Mouse (Mus musculus): Measurements from ENCODE around the gene Gm11541. TPM values are rescaled to one million over a fixed set of nuclear protein-coding genes. Genes with fewer than 3 reads are reported as not detected.
A peak's percentile ranks its signal among the peaks of the same experiment; 100 is the strongest.
"Not testable (repeated sequence)": the region's sequence is repeated elsewhere in the genome, so short reads cannot be mapped to it uniquely, and the experiment has no call there.

The Gm11541 gene
- polyA plus RNA-seq, 1 experiment from 2014 or later, result not detected

DNA sequence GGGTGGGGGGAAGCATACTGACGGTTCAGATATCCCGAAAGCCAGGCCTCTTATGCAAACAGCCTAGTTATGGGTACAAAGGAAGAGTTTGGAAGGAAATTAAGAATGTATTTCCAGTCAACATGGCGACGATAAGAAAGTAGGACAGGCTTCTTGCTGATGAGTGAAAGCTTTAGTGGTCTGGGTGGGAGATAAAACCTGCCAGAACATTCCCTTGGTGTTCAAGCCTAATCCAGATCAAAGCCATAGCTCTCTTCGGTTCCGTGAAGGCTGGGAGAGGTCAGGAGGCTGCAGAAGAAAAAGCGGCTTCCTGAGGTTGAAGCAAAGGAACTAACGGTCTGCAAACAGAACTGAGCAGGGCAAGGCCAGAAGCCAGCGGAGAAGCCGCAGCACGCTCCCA is 12.9 kb upstream of the Gm11541 start:
- Histone ChIP-seq H3K4me1 (peaks cover 23% of the 10 kb centered on the region), H3K4me3 (peak overlapping the region; percentile 34; the same call in 1 of the 2 replicates), H3K9me3 (no peaks in the 10 kb centered on the region), H3K36me3 (no peaks in the 10 kb centered on the region), H3K27me3 (ENCODE audit: insufficient read depth, poor library complexity, severe bottlenecking) (peaks cover 21% of the 10 kb centered on the region), H3K27ac (peak overlapping the region; percentile 62)
- WGBS, result 32% methylated on average over 11 of the region's 11 CpGs
- no peak for DNase-seq (ENCODE audit: low spot score)

DNA sequence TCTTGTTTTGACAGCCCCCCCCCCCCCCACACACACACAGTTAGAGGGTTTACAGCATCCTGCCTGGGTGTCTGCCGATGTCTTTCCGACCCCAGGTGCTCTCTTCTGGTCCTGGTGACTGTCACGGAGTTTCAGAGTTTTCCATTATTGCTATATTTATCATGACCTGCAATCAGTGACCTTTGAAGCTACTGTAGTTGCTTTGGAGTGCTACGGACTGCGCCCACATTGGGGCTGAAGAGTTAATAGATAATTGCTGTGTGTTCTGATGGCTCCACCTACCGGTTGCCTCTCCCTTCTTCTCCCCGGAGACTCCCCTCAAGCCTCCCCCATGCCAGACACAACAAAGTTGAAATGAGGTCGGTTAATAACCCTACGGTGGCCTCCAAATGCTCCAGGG is 12.5 kb upstream of the Gm11541 start:
- Histone ChIP-seq H3K9me3 (no peaks in the 10 kb centered on the region), H3K27ac (peak overlapping the region; percentile 62), H3K4me1 (peaks cover 23% of the 10 kb centered on the region), H3K36me3 (no peaks in the 10 kb centered on the region), H3K4me3 (peak overlapping the region; percentile 34; the same call in 1 of the 2 replicates), H3K27me3 (ENCODE audit: insufficient read depth, poor library complexity, severe bottlenecking) (peaks cover 21% of the 10 kb centered on the region)
- WGBS, result 9% methylated on average over 9 of the region's 9 CpGs
- DNase-seq (ENCODE audit: low spot score), result no peak

DNA sequence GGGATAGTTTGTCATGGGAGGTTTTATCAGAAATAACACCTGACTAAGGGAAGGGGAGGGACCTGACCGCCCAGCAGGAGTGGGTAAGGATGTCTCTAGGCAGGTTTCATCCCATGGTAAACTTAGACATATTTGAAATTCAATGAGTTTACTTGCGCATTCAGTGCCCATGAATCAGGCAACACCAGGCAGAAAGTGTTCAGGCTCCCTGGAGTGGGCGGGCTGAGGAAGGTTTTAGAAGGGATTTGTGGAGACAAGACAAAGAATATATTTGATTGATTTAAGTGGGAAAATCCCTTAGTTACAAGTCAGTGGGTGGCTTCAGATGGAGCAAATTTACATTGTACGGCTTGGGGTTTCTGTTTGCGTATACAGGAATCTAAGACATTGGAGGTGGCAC is 11.3 kb upstream of the Gm11541 start:
- Histone ChIP-seq H3K9me3 (no peaks in the 10 kb centered on the region), H3K4me1 (peaks cover 23% of the 10 kb centered on the region), H3K36me3 (no peaks in the 10 kb centered on the region), H3K27me3 (ENCODE audit: insufficient read depth, poor library complexity, severe bottlenecking) (peaks cover 21% of the 10 kb centered on the region), H3K27ac (no peak overlapping the region), H3K4me3 (no peak overlapping the region)
- 80% methylated on average over 5 of the region's 5 CpGs for WGBS
- DNase-seq (ENCODE audit: low spot score), result no peak

DNA sequence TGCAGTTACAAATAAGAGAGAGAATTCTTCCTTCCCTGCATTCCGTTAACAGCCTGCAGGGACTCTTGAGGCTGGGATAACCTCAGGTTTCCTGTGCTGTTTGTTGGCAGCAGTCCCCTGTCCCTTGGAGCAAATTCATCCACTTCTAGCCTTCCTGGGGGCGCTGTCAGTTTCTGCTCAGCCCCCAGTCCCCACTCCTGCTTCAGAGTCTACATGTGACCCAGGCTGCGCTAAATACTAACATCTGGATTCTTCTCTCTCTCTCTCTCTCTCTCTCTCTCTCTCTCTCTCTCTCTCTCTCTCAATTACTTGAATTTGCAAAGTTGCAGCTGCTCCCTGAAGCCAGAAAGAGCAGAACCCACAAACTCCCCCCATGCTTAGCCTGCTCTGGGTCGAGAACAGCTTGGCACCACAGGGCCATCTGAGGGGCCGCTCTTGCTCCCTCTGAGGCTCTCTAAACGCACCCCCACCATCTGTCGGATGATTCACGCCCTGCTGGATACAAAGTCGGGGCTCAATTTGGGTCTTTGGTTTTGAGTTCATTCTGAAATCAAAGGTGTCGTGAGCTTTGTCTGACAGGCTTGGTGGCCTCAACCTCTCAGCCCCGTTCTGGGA is 9.1 kb upstream of the Gm11541 start:
- H3K27ac ChIP-seq, result no peak overlapping the region
- H3K4me1 ChIP-seq, result peaks cover 19% of the 10 kb centered on the region
- no peak for DNase-seq (ENCODE audit: low spot score)
- no peaks in the 10 kb centered on the region for H3K36me3 ChIP-seq
- H3K4me3 ChIP-seq, result no peak overlapping the region
- no peaks in the 10 kb centered on the region for H3K9me3 ChIP-seq
- peaks cover 21% of the 10 kb centered on the region for H3K27me3 ChIP-seq (ENCODE audit: insufficient read depth, poor library complexity, severe bottlenecking)
- WGBS, result 21% methylated on average over 11 of the region's 11 CpGs

DNA sequence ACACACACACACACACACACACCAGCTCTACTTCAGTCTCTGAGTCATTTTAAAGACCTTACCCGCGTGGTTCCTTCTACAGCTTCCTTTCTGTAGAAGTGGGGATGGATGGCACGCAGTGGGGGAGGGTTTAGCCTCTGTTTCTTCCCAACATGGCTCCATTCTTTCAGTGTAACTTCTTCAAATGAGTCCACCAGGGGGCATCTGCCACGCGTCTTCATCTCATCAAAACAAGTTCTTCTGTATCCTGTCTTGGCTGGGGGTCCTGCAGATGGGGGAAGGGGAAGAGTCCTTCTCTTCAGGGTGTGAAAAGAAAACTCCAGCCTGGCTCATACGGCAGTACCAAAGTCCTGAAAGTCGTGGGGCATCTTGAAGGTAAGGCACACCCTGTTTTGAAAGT is 279 bp downstream of the Gm11541 start:
- 44% methylated on average over 7 of the region's 7 CpGs for WGBS
- no peak overlapping the region for H3K27ac ChIP-seq
- DNase-seq (ENCODE audit: low spot score), result no peak

DNA sequence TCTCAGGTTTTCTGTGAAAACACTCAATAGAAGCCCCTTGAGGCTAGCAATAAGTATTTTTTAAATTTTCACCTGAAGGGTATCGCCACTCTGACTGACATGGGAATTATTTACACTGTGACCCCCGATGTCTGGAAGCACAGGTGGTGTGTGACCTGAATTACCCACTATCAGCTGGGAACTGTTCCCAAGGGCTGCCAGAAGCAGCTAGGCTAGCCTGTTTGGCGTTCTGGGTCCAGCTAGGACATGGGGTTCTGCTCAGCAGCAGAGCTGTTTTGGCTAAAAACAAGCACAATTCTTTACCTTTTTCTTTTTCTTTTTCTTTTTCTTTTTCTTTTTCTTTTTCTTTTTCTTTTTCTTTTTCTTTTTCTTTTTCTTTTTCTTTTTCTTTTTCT is 2.1 kb downstream of the Gm11541 start:
- no peak overlapping the region for H3K4me3 ChIP-seq
- H3K36me3 ChIP-seq, result no peaks in the 10 kb centered on the region
- DNase-seq (ENCODE audit: low spot score), result no peak
- no peaks in the 10 kb centered on the region for H3K27me3 ChIP-seq (ENCODE audit: insufficient read depth, poor library complexity, severe bottlenecking)
- 75% methylated on average over 3 of the region's 3 CpGs for WGBS
- H3K4me1 ChIP-seq, result peaks cover 21% of the 10 kb centered on the region
- no peak overlapping the region for H3K27ac ChIP-seq
- H3K9me3 ChIP-seq, result no peaks in the 10 kb centered on the region

More for the DNA sequence above, 279 bp downstream of the Gm11541 start:
- H3K4me3 ChIP-seq, result no peak overlapping the region
- H3K36me3 ChIP-seq, result no peaks in the 10 kb centered on the region
- H3K27me3 ChIP-seq (ENCODE audit: insufficient read depth, poor library complexity, severe bottlenecking), result no peaks in the 10 kb centered on the region
- H3K4me1 ChIP-seq, result peaks cover 12% of the 10 kb centered on the region
- no peaks in the 10 kb centered on the region for H3K9me3 ChIP-seq

DNA sequence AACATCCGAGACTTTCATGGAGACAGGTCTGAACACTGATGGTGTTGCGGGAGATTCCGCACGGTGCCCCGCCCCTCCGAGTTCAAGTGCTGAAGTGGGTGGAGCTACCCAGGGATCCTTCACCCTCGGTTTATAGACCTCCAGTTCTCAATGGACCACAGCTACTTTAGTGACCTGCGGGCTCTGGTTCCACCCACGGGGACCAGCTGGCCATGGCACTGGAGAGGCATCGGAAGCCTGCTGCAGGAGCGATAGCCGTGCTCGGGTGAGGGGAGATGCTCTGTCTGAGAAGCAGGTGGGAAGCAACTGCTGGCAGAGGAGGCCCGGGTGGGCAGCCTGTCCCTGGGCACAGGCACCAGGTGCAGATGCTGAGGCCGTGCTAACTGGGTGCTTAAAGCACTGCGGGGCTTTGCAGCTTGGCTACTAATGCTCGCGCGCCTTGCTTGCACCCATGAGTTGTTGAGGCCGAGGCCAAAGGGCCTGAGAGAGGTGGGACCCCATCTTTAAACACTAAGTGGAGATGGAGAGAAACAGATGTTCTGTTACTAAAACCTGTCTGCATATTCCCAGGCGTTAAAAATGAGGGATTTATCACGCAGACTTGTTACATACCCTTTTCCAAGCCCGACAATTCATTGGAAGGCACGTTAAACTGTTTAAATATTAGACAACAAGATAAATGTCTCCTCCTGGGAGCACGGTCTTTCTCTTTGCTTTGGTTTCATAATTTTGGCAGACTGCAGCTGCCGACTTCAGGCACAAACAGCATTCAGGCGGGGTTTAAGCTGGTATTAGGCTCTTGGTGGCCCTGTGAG is 2.7 kb downstream of the Gm11541 start:
- Histone ChIP-seq H3K27me3 (ENCODE audit: insufficient read depth, poor library complexity, severe bottlenecking) (no peaks in the 10 kb centered on the region), H3K9me3 (no peaks in the 10 kb centered on the region), H3K4me1 (peaks cover 21% of the 10 kb centered on the region), H3K4me3 (no peak overlapping the region), H3K36me3 (no peaks in the 10 kb centered on the region), H3K27ac (no peak overlapping the region)
- DNase-seq (ENCODE audit: low spot score), result no peak
- WGBS, result 68% methylated on average over 27 of the region's 27 CpGs

DNA sequence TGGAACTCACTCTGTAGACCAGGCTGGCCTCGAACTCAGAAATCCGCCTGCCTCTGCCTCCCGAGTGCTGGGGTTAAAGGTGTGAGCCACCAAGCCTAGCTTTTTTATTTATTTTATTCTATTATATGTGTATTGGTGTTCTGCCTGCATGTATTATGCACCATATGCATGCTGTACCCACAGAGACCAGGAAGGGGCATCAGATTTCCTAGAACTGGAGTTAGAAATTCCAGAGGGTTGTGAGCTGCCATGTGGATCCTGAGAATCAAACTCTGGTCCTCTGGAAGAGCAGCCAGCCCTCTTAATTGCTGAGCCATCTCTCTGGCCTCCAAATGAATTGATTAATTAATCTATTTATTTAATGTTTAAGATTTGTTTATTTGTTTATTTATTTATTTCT is 4.9 kb downstream of the Gm11541 start:
- Histone ChIP-seq H3K36me3 (no peaks in the 10 kb centered on the region), H3K4me3 (no peak overlapping the region), H3K27ac (no peak overlapping the region), H3K9me3 (no peaks in the 10 kb centered on the region), H3K27me3 (ENCODE audit: insufficient read depth, poor library complexity, severe bottlenecking) (no peaks in the 10 kb centered on the region), H3K4me1 (peaks cover 21% of the 10 kb centered on the region)
- no peak for DNase-seq (ENCODE audit: low spot score)
- 89% methylated on average over 3 of the region's 3 CpGs for WGBS

DNA sequence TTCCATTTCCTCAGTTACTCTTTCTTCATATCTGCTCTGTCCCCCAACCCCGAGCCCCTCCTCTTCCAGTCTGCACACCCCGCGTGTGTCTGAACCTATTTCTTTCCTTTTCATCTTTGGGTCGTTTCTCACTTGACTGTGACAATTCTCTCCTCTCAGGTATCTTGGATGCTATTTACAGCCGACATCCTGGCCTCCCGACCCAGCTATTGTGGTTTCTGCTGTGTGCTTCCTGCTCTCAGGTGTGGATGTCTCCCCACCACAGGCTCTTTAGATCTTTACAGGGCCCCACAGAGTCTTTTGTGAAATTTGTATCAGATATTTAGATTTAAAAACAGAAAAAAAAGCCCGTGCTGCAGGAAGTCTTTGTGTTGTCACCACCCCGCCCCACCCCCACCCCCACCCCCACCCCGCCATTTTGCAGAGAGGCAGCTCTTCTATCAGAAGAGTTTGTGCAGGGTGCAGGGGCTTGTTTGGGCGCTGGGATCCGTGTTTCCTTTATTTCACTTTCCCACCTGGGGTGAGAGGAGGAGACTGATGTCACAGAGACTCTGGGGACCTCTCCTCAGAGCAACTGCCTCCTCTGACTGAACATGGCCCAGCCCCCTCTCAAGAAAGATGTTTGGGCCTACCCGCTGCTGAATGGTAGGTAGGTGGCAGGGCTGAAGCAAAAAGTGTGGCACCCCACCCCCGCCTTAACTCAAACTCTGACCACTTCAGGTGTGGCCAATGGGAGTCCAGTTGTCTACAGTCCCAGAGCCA is 6.4 kb downstream of the Gm11541 start:
- 37% methylated on average over 13 of the region's 13 CpGs for WGBS
- H3K27ac ChIP-seq, result no peak overlapping the region
- no peaks in the 10 kb centered on the region for H3K27me3 ChIP-seq (ENCODE audit: insufficient read depth, poor library complexity, severe bottlenecking)
- no peaks in the 10 kb centered on the region for H3K36me3 ChIP-seq
- peaks cover 21% of the 10 kb centered on the region for H3K4me1 ChIP-seq
- no peaks in the 10 kb centered on the region for H3K9me3 ChIP-seq
- no peak overlapping the region for H3K4me3 ChIP-seq
- no peak for DNase-seq (ENCODE audit: low spot score)

DNA sequence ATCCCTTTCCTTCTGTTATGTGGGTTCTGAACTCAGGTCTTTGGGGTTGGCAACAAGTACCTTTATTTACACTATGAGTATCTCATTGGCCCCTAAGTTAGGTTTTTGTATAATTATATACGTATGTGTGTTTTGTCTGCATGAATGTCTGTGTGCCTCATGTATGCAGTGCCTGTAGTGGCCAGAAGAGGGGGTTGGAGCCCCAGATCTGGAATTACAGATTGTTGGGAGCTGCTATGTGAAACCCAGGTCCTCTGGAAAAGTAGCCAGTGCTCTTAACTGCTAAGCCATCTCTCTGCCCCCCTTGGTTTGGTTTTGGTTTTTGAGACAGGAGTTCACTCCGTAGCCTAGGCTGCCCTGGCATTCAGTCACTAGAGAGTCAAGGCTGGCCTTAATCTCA is 7.2 kb downstream of the Gm11541 start:
- peaks cover 21% of the 10 kb centered on the region for H3K4me1 ChIP-seq
- no peak overlapping the region for H3K27ac ChIP-seq
- no peak for DNase-seq (ENCODE audit: low spot score)
- no peaks in the 10 kb centered on the region for H3K9me3 ChIP-seq
- no peaks in the 10 kb centered on the region for H3K27me3 ChIP-seq (ENCODE audit: insufficient read depth, poor library complexity, severe bottlenecking)
- WGBS, result 87% methylated on average over 2 of the region's 2 CpGs
- H3K36me3 ChIP-seq, result no peaks in the 10 kb centered on the region
- H3K4me3 ChIP-seq, result no peak overlapping the region

DNA sequence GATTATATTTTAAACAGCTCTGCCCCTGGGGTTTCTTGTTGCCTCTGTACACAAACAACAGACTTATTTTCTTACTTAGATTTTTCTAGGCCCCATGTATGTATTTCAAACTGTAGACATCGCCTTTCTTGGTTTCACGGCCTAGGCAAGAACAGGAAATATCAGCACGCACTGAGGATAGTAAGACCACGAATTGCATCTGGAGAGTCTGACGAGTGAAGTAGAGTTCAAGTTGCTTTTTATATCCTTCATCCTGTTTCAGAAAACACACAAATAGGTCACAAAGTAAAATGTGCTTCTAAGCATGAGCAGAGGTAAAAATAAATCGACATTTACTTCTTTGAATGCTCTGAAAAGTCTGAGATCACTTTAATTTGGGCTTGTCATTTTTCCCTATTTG is 8.8 kb downstream of the Gm11541 start:
- Histone ChIP-seq H3K4me1 (peaks cover 9% of the 10 kb centered on the region; the same call in 1 of the 2 replicates), H3K36me3 (no peaks in the 10 kb centered on the region), H3K4me3 (no peak overlapping the region), H3K27ac (no peak overlapping the region), H3K27me3 (ENCODE audit: insufficient read depth, poor library complexity, severe bottlenecking) (no peaks in the 10 kb centered on the region), H3K9me3 (no peaks in the 10 kb centered on the region)
- WGBS, result 75% methylated on average over 6 of the region's 6 CpGs
- DNase-seq (ENCODE audit: low spot score), result no peak

DNA sequence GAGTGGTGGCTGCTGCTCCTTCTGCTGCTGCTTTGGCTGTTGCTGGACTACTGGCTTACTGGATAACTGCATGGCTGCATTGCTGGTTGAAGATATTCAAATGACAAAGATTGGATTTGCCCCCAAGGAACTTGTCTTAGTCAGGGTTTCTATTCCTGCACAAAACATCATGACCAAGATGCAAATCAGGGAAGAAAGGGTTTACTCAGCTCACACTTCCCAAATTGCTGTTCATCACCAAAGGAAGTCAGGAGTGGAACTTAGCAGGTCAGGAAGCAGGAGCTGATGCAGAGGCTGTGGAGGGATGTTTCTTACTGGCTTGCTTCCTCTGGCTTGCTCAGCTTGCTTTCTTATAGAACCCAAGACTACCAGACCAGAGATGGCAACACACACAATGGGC is 11.8 kb downstream of the Gm11541 start:
- H3K27ac ChIP-seq; DNase-seq (ENCODE audit: low spot score); H3K4me1 ChIP-seq; H3K4me3 ChIP-seq; H3K9me3 ChIP-seq; H3K36me3 ChIP-seq; H3K27me3 ChIP-seq (ENCODE audit: insufficient read depth, poor library complexity, severe bottlenecking): not testable (repeated sequence)

DNA sequence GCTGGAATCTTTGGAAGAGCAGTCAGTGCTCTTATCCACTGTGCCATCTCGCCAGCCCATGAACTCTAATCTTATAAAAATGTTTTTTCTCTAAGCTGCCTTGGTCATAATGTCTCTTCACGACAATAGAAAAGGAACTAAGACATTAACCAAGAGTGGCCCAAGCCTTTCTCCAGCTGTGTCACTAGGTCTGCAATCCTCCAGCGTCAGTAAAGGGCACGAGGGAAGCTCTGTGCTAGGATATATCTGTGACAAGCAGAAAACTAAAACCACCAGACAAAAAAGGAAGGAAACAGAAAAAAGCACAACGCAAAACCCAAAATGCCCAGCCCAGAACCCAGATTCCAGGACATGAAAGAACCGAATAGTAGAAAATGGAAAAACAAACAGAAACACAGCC is 17.1 kb downstream of the Gm11541 start:
- no peaks in the 10 kb centered on the region; the same call in 1 of the 2 replicates for H3K4me1 ChIP-seq
- H3K9me3 ChIP-seq, result no peaks in the 10 kb centered on the region
- DNase-seq (ENCODE audit: low spot score), result no peak
- no peak overlapping the region for H3K4me3 ChIP-seq
- no peaks in the 10 kb centered on the region for H3K36me3 ChIP-seq
- no peak overlapping the region for H3K27ac ChIP-seq
- H3K27me3 ChIP-seq (ENCODE audit: insufficient read depth, poor library complexity, severe bottlenecking), result no peaks in the 10 kb centered on the region
- WGBS, result 69% methylated on average over 6 of the region's 6 CpGs

Measured in heart, embryonic 10.5 days (tissue).